Mouse (Mus musculus) layer of hippocampus, postnatal 25 days (tissue): ENCODE results near the gene H2-Eb1. TPM values are rescaled to one million over a fixed set of nuclear protein-coding genes. Genes with fewer than 3 reads are reported as not detected.

Experiments
- DNase-seq, 2 experiments: peaks; one replicate each; pipeline ENCODE4 v3.0.0; 2022; ENCODE audit warnings: mixed read lengths in 2 of 2, low spot score in 1 of 2; ENCODE audit errors: extremely low spot score in 1 of 2
- total RNA-seq, 2 experiments: library from RNA; stranded (reverse); gene quantifications; 2 replicates each; pipeline ENCODE4 v1.2.3; 2021

H2-Eb1 gene
- total RNA-seq, 2 experiments from 2014 or later, result 1.0 to 1.6 TPM

GRCm38 (mm10) chr17:34314286-34314685, 8.6 kb downstream of the H2-Eb1 start:
- no peak for DNase-seq

- no peak for DNase-seq
Observed at GRCm38 (mm10) chr17:34315512-34315911, 9.8 kb downstream of the H2-Eb1 start.

GRCm38 (mm10) chr17:34316697-34317096, 11.0 kb downstream of the H2-Eb1 start:
- DNase-seq, result no peak

GRCm38 (mm10) chr17:34317275-34317674, 11.6 kb downstream of the H2-Eb1 start:
- no peak for DNase-seq

- no peak for DNase-seq
Observed at GRCm38 (mm10) chr17:34325436-34325835, 19.8 kb downstream of the H2-Eb1 start, which contains the start of gene H2-Eb2. Gene H2-Eb2 (plus strand): TSS chr17:34325665.

- no peak for DNase-seq
Observed at GRCm38 (mm10) chr17:34326373-34326772, 20.7 kb downstream of the H2-Eb1 start.

GRCm38 (mm10) chr17:34329807-34330206, 24.1 kb downstream of the H2-Eb1 start:
- DNase-seq, result no peak

- DNase-seq, result no peak
Observed at GRCm38 (mm10) chr17:34331200-34331599, 25.5 kb downstream of the H2-Eb1 start.

- no peak for DNase-seq
Observed at GRCm38 (mm10) chr17:34340619-34341402, 35.1 kb downstream of the H2-Eb1 start.

- no peak for DNase-seq
Observed at GRCm38 (mm10) chr17:34344882-34345281, 39.2 kb downstream of the H2-Eb1 start.

- no peak for DNase-seq
Observed at GRCm38 (mm10) chr17:34345486-34345885, 39.8 kb downstream of the H2-Eb1 start.

GRCm38 (mm10) chr17:34346041-34346440, 40.4 kb downstream of the H2-Eb1 start:
- no peak for DNase-seq

GRCm38 (mm10) chr17:34347606-34348308, 42.1 kb downstream of the H2-Eb1 start:
- DNase-seq, result peak; percentile 19 to 56

GRCm38 (mm10) chr17:34349429-34349828, 43.8 kb downstream of the H2-Eb1 start:
- peak; percentile 73 to 96 for DNase-seq

GRCm38 (mm10) chr17:34354539-34354938, 48.9 kb downstream of the H2-Eb1 start, which contains the start of gene Btnl2:
Gene Btnl2 (plus strand): TSS chr17:34354822.
- no peak for DNase-seq

GRCm38 (mm10) chr17:34354940-34355339, 49.3 kb downstream of the H2-Eb1 start:
- DNase-seq, result no peak

- DNase-seq, result no peak
Observed at GRCm38 (mm10) chr17:34362954-34363546, 57.4 kb downstream of the H2-Eb1 start.

- no peak for DNase-seq
Observed at GRCm38 (mm10) chr17:34363676-34364310, 58.1 kb downstream of the H2-Eb1 start.

- DNase-seq, result no peak
Observed at GRCm38 (mm10) chr17:34365031-34365430, 59.4 kb downstream of the H2-Eb1 start.
